Mouse (Mus musculus): ENCODE measurements around the gene Cfb.
A peak's percentile ranks its signal among the peaks of the same experiment; 100 is the strongest.
"Not testable (repeated sequence)": the region's sequence is repeated elsewhere in the genome, so short reads cannot be mapped to it uniquely, and the experiment has no call there.

The Cfb gene

DNA sequence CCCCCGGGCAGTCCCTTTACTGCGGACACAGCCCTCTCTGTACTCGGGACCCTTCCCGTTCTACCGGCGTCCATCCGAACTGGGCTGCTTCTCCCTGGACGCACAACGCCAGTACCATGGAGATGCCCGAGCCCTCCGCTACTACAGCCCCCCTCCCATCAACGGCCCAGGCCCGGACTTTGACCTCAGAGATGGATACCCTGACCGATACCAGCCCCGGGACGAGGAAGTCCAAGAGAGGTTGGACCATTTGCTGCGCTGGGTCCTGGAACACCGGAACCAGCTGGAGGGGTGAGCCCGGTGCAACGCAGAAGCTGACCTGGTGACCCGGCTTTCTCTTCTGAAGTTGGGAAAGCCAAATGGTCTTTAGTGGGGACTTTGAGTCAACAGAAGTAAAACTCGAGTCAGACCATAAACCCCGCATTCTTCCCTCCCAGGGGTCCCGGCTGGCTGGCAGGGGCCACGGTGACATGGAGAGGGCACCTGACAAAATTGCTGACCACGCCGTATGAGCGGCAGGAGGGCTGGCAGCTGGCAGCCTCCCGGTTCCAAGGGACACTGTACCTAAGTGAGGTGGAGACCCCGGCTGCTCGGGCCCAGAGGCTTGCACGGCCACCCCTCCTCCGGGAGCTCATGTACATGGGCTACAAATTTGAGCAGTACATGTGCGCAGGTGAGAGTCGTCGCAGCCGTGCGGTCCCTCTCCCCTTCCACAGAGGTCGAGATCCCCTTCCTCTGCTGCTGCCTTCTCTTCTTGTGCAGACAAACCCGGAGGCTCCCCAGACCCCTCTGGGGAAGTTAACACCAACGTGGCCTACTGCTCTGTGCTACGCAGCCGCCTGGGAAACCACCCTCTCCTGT, 24.6 kb downstream of the Cfb start:
- DNase-seq (ENCODE audit: extremely low spot score, low spot score) = peak; percentile 26

- DNase-seq (ENCODE audit: extremely low spot score, low spot score) = peak; percentile 98
Measured at GRCm38 (mm10) chr17:34836856-34837221, 25.5 kb downstream of the Cfb start, which contains the start of the genes Stk19 and Dxo. Gene Stk19, minus strand, starts transcription at chr17:34836945. Gene Dxo, plus strand, starts transcription at chr17:34837019.

DNA sequence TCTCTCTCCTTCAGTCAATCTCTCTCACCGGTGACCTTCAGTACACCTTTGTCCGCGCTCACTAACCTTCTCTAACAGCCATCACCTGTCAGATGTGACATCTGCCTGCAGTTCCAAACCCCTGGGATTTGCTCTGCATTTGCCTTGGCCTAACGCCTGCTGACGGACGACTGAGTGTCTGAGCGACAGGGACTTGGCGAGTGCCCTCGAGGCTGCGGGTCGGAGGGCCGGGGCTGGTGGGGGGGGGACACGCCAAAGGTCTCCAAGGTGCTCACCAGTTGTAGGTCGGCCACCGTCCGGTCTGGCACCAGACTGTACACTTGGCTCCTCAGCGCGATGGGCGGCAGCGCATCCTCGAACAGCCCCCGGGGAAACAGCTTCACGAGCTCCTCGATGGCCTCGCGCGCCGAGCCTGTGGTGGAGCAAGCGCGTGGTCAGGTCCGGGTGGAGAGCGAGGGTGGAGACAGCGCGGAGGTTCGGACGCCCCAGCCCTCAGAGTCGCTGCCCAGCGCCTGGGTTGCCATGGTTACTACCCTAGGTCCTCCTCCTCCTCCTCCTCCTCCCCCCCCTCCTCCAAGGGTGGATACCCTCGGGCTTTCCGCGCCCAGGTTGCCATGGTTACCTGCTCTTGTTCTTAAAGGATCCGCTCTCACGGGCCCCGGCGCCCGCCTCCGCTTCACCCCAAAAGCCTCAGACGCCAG, 26.0 kb downstream of the Cfb start:
- no peak for DNase-seq (ENCODE audit: extremely low spot score, low spot score)

- DNase-seq (ENCODE audit: extremely low spot score, low spot score) = not testable (repeated sequence)
Measured at GRCm38 (mm10) chr17:34830776-34831175, 31.5 kb downstream of the Cfb start.

GRCm38 (mm10) chr17:34814818-34815370, 47.4 kb downstream of the Cfb start:
- DNase-seq (ENCODE audit: extremely low spot score, low spot score) = no peak

DNA sequence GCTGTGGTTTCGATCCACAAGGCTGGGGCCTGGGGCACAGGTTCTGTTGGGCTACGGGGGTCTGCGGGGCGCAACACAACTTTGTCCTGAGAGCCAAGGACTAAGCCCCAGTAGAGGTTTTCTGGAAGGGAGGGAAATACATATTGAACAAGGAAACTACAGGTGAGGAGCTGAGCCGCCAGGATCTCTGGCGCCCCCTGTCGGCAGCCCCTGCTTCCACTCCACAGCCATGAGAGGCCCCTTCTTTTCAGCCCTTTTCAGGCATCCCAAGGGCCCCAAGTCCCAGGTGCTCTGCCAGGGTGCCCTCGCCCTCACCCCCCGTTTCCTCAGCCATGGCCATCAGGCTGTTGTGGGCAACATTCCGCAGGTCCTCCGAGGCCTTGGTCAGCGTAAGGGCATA, 48.6 kb downstream of the Cfb start:
- peak; percentile 29 for DNase-seq (ENCODE audit: extremely low spot score, low spot score)

GRCm38 (mm10) chr17:34811275-34811674, 51.0 kb downstream of the Cfb start:
- DNase-seq (ENCODE audit: extremely low spot score, low spot score) = no peak

- DNase-seq (ENCODE audit: extremely low spot score, low spot score) = not testable (repeated sequence)
Measured at GRCm38 (mm10) chr17:34810811-34811210, 51.5 kb downstream of the Cfb start.

DNA sequence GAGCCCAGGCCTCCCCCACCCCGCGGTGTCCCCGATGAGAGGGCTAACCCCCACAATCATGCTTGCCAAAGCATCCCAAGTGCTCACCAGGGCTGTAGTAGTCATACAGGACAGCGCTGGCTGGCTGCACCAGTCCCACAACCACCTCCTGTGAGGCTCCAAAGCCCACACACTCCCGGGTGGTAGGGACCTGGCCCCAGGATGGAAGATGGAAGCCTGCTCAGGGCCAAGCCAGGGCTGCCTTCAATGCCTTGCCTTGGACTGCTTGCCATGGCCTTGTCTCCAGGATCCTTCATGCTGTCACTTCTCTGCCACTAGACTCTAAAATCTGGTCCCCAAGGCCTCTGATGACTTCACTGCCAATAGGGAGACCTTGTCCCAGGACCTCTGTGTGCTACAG, 51.9 kb downstream of the Cfb start:
- DNase-seq (ENCODE audit: extremely low spot score, low spot score) = not testable (repeated sequence)

GRCm38 (mm10) chr17:34808599-34809205, 53.6 kb downstream of the Cfb start:
- no peak for DNase-seq (ENCODE audit: extremely low spot score, low spot score)

GRCm38 (mm10) chr17:34807176-34807575, 55.1 kb downstream of the Cfb start:
- no peak for DNase-seq (ENCODE audit: extremely low spot score, low spot score)
